Mouse (Mus musculus) left cerebral cortex, postnatal 14 days (tissue): ENCODE data around the gene Adh4. TPM values are rescaled to one million over a fixed set of nuclear protein-coding genes. Genes with fewer than 3 reads are reported as not detected.
"Not testable (repeated sequence)": the region's sequence is repeated elsewhere in the genome, so short reads cannot be mapped to it uniquely, and the experiment has no call there.

Source experiments
- DNase-seq, 2 experiments: peaks; one replicate each; pipeline ENCODE4 v3.0.0; 2021 to 2022; ENCODE audit warnings: low spot score in 2 of 2, mixed read lengths in 1 of 2
- intact Hi-C: fragments of 180-260 bp; cut with DNase I; formaldehyde crosslinking; loops from one replicate; pipeline ENCODE4 v1.15.1; 2025
- total RNA-seq, 2 experiments: library from RNA; stranded (reverse); gene quantifications; 2 replicates each; pipeline ENCODE4 v1.2.3; 2021

Gene Adh4
- total RNA-seq, 2 experiments from 2014 or later, result not detected

- no peak for DNase-seq
- intact Hi-C loops, result loop anchor here (10.0 kb wide), 1 partner anchor 664 kb away; no protein-coding TSS in a partner anchor
Observed at GRCm38 (mm10) chr3:138438716-138439115, 23.4 kb downstream of the Adh4 start.

- intact Hi-C loops, result no loop called here
- peak in 1 of 2 experiments; percentile 25 for DNase-seq
Observed at GRCm38 (mm10) chr3:138442203-138442602, 26.9 kb downstream of the Adh4 start.

- intact Hi-C loops, result no loop called here
- DNase-seq, result peak; percentile 84 to 86
Observed at GRCm38 (mm10) chr3:138442612-138443464, 27.6 kb downstream of the Adh4 start, which contains the start of gene Adh5. TSS of gene Adh5 (plus strand) at chr3:138443093.

DNA sequence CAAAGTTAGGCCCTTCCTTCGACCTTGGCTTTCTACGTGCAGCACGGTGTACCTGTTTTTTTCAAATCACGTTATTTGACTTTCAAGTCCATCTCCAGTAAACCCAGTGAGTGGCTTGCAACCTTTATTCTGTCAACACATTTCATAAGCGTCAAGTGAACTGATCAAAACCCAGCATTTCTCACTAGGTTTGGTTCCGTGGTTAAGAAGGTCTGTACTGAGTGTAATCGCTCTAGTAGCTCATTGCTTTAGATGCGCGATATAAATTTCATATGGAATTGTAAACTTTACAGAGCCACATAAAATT lies 28.2 kb downstream of the Adh4 start:
- DNase-seq, result no peak
- intact Hi-C loops, result no loop called here

DNA sequence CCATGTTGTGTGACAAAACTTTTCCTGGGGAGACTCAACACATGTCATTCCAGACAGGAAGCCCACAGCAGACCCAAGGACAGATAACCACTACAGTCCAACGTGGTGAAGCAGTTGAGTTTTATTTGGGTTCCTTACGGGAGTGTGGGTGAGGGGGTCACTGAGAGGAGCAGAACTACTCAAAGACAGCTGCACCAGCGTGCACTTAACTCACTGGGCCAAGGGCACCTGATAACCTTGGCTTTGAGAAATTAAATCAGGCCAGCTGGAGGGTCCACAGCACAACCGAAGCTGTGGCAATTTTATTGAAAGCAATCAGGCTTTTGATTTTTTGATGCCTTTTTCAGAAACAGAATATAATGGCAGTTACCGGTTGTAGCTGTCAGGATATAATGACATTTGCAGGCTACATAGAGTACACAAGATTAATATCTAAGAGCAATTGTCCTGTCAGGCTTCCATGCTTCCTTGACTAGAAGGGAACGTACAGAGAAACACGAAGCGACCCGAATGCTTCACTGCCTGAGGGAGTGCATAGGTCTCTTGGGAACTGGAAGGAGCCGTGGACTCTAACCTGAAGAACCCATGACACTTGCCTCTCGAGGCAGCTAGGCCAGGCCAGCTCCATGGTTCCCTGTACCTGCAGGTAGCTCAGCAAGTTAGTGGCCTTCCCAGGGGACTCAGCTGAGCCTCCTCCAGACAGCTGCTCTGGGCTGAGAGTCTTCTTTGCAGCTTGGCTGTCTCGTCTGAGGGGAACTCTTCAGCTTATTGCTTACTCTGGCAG lies 33.0 kb downstream of the Adh4 start:
- intact Hi-C loops, result no loop called here
- no peak for DNase-seq

DNA sequence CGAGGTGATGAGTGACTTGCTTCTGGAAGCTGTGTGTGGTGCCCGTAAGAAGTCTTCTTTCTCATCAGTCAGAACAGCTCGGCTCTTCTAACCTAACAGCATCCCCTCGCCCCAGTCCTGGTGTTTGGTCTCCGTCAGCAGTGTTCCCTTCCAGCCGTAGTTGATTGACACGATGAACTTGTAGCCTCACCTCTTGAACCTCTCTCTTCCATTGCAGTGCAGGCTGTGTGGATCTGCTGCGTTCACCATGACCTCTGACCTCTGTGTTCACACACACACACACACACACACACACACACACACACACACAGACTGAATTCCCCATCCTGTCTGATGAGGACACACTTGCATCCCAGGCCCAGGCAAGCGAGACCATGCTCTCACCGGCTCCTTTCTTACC lies 36.9 kb downstream of the Adh4 start:
- intact Hi-C loops, result no loop called here
- no peak for DNase-seq

- intact Hi-C loops, result no loop called here
- DNase-seq, result no peak
Observed at GRCm38 (mm10) chr3:138454234-138454633, 39.0 kb downstream of the Adh4 start.

DNA sequence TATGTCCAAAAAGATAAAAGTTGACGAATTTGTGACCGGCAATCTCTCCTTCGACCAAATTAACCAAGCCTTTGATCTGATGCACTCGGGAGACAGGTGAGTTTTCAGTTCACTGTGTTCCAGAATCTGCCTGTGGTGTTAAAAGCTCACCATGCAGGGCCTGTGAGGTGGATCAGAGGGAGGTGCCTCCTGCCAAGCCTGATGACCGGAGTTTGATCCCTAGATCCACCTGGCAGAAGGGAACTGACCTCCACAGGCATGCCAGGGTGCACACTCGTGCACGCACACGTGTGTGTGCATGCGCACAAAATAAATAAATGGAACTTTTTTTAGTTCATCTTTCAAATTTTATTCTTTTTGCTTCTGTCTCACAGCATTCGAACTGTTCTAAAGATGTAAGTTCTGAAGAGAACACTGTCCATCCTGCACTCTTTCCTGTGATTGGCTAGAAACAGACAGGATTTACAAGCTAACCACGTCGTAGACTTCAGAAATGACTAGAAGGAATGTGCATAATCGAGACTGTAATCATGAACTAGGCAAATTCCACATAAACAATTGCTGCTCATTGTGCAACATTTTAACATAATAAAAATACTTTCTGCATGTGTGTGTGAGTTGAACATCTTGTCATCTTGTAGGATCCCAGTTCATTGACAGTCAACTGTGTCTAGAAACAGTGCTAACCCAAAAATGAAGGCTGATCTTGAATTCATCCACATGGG lies 39.6 kb downstream of the Adh4 start:
- no peak for DNase-seq
- intact Hi-C loops, result no loop called here

DNA sequence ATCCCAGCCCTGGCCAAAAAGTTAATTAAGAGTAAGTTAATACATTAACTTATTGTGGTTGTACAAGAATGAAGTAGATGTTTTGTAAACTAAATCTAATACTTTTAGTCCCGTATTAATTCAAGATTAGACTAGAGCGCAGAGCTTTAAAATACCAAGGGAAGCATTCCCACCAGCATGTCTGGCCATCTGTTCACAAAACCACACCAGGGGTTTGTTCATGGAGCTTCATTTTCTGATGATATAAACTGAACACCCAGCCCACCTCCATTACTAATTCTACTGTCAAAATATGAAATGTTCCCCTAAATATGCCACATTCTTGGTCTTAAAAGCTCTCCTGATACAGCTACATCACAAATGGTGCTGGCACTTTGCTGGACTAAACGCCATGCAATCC lies 43.2 kb downstream of the Adh4 start:
- DNase-seq, result no peak
- intact Hi-C loops, result no loop called here

DNA sequence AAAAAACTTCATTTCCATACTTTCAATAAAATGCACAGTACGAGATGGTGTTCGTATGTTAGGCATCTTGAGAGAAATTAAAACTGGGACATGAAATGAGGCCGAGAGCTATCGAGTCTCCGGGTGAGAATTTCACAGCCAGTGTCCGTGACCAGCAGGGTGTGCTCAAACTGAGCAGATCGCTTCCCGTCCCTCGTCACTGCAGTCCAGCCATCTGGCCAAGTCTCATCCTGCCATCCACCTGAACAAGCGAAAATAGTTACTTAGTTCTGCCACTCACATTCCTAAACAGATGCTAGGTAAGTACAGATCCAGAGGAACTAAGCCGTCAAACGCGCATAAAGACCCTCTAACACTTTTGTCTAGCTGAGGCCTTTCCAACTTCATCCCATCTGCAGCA lies 45.0 kb downstream of the Adh4 start:
- intact Hi-C loops, result loop anchor here (10.0 kb wide), 1 partner anchor 445 kb away; no protein-coding TSS in a partner anchor
- peak; percentile 41 for DNase-seq

- DNase-seq, result no peak
- intact Hi-C loops, result loop anchor here (10.0 kb wide), 1 partner anchor 443 kb away; no protein-coding TSS in a partner anchor
Observed at GRCm38 (mm10) chr3:138461832-138462231, 46.6 kb downstream of the Adh4 start.

GRCm38 (mm10) chr3:138463137-138463536 lies 47.9 kb downstream of the Adh4 start:
- intact Hi-C loops, result loop anchor here (10.0 kb wide), 1 partner anchor 442 kb away; no protein-coding TSS in a partner anchor

DNA sequence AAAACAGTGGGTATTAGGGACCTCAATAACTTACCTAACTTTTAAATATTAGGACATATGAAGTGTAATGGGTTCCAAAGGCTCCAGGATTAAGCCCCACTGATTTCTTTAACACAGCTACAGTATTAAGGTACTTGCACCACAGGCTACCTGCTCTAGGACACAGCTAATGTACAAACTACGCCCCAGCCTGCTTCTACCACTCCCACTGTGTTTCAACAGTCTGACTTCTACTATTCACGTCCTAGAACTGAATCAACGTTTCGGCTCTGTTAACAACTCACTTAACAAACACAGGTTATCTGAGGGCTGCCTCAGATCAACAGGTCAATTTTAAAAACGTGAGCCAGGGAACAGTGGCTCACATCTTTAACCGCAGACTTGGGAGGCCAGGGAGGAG lies 48.5 kb downstream of the Adh4 start:
- no peak for DNase-seq
- intact Hi-C loops, result loop anchor here (10.0 kb wide), 1 partner anchor 441 kb away; no protein-coding TSS in a partner anchor

More at GRCm38 (mm10) chr3:138463137-138463536, 47.9 kb downstream of the Adh4 start:
- peak; percentile 37 to 51 for DNase-seq

DNA sequence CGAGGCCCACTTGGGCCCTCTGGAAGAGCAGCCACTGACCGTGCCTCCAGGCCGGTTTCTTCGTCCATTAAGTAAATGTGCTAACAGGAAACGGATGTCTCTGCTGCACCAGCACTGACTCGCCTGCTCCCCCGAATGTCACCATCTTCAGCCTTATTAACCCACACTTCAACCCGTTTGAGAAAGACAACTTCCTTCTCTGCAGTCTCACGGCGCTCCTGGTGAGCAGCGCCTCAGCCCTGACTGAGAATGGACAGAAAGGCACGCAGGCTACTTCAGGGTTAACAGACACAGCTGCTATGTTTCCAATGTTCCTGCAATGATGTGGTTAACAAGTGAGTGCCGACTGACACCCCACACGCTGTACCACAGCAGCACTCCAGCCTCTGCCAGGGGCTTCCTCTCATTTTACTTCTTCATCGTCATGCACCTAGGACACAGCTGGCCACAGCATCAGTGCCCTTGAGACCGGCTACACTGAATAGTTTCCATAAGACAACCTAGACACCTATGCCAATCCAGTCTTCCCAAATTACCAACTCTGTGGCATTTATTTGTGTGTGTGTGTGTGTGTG lies 49.4 kb downstream of the Adh4 start:
- DNase-seq, result no peak
- intact Hi-C loops, result loop anchor here (10.0 kb wide), 1 partner anchor 440 kb away; no protein-coding TSS in a partner anchor

- not testable (repeated sequence) for DNase-seq
- intact Hi-C loops, result loop anchor here (10.0 kb wide), 1 partner anchor 438 kb away; no protein-coding TSS in a partner anchor
Observed at GRCm38 (mm10) chr3:138466656-138467055, 51.4 kb downstream of the Adh4 start.

GRCm38 (mm10) chr3:138471066-138471465 lies 55.8 kb downstream of the Adh4 start:
- intact Hi-C loops, result no loop called here
- DNase-seq, result no peak

DNA sequence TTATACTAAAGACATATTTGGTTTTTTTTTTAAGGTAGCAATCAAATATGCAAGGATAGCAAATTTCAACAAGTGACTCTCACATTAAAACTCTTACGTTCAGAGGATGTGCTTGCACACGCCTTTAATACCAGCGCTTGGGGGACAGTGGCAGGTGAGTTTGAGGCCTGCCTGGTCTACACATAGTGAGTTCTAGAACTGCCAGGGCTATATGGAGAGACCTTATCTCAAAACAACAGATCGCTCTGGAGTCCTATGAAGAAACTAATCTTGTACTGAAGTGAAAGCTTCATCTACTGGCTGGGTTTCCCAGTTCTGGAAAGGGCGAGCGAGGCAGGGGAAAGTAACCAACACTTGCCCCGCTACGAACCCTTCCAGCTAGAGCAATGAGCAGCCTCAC lies 64.2 kb downstream of the Adh4 start:
- intact Hi-C loops, result no loop called here
- no peak for DNase-seq
